Mouse (Mus musculus): ENCODE measurements around the gene Ftsj1.

Ftsj1 gene

DNA sequence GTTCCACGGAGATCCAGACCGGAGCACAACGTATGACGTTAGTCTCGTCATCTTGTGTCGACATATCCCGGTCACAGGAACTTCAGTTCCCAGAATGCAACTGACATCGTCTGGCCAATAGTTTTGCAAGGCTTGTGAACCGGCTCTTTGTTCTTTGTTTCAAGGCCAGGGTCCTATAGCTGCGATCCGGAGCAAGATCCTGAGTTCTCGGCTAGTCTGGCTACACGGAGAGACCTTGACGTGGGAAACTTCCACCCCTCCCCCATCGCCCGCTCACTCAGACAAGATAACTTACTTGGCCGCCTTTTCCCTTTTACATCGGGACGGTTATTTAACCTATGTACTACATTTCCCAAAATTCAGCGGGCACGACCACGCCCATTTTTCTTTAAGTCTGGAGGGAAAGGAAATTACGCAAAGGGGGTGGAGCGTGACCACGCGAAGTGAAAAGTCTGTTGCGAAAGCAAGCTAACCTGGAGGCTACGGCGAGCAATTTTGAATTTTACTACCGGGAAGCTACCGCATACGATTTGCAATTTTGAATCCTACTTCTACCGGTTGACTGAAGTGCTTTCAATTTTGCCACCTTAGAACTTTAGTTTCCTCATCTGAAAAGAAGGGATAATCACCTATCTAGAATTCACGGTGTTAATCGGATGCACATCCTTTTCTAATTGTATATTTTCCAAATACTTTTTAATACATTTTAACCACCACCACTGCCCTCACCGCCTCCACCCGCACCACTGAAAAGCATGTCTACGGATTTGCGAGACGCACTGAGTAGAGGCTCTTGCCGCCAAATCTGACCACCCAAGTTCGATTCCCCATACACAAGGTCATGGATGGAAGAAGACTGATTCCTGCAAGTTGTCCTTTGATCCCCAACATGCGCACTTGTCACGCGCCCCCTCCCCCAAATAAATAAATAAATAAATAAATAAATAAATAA, at the start of gene Ftsj1:
Ftsj1 (minus strand) TSS at position 73 of the 952 bp plus-strand sequence.
- peak; percentile 80 for DNase-seq (ENCODE audit: extremely low spot score)

DNA sequence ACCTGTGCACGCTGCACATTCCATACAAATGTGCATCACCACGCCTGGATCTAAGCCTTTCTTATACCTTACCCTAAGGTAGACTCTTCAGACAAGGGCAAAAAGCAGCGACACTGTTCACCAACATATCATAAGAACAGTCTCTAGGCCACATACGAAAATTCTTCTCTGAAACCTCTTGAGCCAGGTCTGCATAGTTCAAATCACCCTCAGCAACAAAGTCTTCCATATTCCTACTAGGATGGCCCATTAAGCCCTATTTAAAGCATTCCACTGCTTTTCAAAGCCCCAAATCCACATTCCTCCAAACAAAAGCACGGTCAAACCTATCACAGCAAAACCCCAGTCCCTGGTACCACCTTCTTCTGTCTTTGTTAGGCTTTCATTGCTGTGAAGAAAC, 36.4 kb upstream of the Ftsj1 start:
- DNase-seq (ENCODE audit: extremely low spot score): no peak

DNA sequence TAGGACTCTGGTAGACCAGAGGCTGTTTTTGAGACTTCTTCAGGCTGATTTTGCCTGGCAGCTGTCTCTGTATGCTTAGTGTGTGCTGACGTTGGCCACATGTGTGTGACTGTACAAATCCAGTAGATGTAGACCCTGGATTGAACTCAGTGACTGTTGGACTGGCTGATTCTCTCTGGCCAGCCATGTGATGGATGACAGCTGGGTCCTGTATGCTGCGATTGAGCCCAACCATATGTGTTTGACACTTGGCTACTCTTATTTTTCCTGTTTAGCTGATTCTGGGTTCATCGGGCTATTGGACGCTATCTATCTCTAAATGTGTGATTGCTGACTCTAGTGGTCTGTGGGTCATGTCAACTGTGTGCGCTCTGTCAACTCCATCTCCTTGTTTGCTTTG, 21.9 kb upstream of the Ftsj1 start:
- DNase-seq (ENCODE audit: extremely low spot score): no peak

DNA sequence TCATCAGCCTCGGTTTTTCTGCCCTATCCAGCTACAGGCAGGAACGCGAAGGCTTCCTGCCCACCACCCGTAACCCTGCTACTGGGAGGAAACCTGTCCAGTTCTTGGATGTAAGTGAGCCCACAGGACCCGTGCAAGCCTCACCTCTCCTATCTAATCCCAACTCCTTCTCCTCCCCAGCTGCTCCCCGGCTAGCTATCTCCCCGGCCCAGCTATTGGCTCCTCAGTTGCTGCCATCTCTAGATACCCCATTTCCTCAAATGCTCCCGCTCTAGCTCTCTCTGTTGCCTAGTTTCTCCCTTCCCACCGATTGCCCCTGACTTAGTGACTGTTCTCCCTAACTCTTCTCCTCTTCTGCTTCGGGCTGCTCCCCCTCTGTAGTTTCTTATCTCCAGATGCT, 19.8 kb upstream of the Ftsj1 start:
- DNase-seq (ENCODE audit: extremely low spot score): no peak

DNA sequence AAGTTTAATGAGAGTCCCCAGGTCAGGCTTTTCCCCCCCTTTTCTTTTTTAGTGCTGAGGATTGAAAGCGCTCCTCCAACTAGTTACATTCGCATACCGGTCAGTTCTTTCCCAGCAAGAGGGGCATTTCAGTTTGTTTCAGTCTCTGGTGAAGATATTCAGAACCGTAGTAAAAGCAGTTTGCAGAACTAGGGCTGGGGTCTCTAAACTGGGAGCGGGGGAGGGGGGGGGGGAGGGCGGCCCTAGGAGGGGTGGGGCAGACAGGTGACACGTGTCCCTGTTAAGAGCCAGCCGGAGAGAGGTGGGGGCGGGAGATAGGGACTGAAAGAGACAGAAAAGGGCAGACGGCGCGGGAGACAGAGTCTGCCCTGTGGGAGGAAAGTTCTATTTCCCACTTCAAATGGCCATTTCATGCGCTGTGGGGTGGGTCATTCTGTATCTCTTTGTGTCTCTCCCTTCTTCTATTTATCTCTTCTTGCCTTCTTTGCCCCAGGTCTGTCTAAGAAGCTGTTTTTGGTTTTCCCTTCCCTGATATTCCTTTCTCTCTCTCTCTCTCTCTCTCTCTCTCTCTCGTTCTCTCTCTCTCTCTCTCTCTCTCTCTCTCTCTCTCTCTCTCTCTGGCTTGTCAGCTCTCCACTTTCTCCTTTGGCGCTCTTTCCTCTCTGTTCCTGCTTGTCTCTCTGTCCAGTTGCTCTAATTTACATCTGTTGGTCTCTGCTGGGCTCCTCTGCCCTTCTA, 19.0 kb upstream of the Ftsj1 start, which contains the start of gene Slc38a5:
Slc38a5 (plus strand) TSS at position 51 of the 738 bp plus-strand sequence.
- no peak for DNase-seq (ENCODE audit: extremely low spot score)

DNA sequence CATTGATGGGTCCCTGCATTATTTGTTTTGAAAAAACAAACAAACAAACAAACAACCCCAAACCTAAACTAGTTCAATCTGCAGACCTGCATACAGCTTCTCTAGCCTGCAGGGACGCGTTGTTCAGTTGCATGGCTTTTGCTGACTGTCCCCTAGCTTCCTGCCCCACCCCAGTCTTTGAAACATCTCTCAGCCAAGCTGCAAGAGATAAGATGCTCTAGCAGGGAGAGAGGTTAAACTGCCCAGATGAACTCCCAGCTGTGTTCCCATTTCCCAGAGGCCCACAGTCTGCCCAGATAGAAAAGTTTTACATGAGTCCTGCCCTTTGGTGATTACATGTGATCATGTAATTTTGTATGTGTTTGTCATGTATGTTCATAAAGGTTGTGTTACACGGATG, 12.0 kb upstream of the Ftsj1 start:
- no peak for DNase-seq (ENCODE audit: extremely low spot score)

DNA sequence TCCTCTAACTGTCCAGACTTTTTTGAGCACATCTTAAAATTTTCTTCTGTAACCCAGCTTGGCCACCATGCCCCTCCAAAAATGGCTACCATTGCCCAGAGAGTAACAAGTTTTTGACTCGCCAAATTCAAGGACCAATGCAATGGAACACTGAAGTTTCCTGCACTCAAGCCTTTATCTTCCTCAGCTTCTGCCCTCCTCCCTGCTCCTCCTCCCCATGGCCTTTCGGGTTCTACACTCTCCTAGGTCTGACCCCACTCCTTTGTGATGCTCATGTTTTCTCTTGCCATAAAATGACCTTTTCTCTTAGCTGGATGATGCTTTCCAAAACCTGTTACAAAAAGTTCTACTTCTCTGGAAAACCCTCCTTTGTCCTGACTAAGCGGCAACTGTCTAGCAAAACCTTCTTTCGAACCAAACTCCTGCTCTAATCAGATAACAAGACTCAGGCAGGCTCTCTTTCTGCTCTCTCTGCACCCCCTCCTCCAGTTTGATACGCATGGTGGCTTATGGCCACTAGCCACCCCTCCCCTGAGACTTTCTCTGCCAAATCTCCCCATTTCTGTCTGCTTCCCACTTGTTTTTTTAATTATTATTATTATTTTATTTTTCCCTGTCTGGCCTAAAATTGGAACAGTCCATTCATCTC, 11.1 kb upstream of the Ftsj1 start:
- DNase-seq (ENCODE audit: extremely low spot score): no peak

DNA sequence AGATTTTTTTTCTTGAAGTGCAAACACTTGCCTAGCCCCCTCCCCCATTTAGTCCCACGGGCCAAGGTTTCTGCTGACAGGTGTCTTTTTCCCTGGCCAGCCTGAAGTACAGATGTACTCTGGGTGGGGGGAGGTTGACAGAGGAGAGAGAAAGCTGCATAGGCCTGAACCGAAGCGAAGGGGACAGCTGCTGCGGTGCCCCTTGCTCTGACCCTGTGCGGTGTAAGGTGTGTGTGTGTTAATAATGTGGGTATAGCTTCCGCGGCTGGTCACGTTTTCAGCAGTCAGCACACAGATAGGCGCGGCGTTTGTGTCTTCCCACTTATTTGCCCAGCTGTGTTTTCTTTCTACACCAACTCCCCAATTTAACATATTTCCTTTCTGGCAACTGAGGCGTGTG, 7.3 kb upstream of the Ftsj1 start:
- no peak for DNase-seq (ENCODE audit: extremely low spot score)

DNA sequence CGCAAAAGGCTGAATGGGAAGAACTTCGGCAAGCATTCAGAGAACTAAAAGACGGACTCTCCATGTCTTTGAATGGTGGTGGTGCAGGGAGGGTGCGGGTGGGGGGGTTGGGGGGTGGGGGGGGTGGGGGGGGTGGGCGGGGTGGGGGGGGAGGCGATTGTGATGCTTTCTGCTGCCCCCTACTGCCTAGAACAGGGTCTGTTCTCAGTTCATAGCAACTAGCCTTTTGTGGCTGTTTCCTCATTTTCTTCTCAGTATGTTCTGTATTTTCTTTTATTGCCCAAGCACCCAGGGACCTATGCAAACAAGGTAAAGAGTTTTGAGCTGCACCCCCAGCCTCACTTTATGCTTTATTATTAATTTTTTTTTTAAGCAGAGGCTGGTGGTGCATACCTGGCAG, 3.6 kb upstream of the Ftsj1 start:
- DNase-seq (ENCODE audit: extremely low spot score): no peak

DNA sequence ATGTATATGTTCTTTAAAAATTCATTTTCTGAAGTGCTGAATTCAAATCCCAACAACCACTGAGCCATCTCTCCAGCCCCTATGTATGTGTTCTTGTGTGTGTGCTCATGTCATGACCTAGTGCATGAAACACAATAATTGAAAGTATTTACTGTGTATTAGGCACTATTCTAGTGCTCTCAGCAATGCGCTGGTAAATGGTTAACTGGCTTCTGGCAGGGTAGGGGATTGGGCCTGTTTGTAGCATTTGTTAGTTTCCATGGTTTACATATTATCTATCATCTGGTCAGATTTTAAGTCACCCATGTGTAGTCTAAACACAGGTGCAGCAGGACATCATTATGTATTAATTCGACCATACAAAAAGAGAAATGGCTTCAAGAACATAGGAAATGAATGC, 1.5 kb upstream of the Ftsj1 start:
- DNase-seq (ENCODE audit: extremely low spot score): no peak

DNA sequence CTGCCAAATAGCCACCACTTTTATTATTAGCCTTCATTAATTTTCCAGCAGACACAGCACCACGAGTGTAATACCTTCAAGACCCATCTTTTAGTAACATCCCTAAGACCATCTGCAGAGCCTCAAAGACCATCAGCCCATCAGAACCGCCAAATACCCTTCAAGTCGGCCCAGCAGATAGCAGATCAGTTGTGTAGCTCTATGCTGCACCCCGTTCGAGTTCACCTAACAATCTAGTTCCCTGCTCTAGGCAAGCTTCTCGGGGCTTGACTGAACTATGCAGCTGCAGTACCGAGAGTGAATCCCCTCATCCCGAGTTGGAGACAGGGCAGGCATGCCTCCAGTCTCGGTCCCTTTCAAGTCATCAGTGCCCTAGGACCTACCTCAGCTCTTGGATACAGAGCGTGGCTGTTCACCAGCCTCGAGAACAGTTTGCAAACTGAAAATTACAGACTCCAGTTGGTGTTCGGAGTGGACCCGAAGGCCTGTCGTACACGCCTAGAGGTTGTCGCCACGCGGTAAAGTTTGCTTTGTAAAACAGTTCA, 345 bp downstream of the Ftsj1 start:
- no peak for DNase-seq (ENCODE audit: extremely low spot score)

DNA sequence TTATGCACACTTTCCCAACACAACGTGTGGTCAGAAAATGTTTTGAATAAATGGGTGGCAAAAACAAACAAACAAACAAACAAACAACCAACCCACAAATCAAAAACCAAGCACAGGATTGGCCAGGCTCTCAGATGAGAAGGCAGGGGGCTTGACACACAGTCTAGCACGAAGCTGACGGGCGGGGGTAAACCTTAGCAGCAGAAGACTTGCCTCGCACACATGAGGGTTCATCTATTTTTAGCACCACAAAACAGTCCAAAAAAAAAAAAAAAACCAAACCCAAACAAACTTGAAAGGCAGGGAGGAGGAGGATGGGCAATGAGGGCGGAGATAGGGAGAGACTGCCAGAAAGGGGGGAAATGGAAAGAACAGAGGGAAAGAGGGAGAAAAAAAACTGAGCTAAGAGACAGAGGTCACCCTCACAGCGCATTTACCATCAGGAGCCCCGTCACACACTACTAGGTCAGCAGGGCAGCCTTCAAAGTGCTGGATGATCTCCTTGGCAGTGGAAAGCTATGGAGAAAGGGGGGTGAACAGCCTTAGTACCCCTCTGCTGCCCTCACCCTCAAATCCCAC, 3.6 kb downstream of the Ftsj1 start:
- DNase-seq (ENCODE audit: extremely low spot score): no peak

DNA sequence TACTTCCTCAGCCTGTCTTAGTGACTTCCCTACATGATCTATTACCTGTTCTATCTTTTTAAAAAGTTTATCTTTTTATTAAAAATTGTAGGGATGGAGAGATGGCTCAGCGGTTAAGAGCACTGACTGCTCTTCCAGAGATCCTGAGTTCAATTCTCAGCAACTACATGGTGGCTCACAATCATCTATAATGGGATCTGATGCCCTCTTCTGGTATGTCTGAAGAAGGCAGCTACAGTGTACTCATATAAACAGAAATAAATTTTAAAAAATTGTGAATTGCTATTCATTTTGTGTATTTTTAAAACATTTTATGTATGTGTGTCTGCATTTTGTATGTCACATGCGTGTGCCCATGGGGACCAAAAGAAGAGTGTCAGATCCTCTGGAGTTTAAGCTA, 4.5 kb downstream of the Ftsj1 start:
- DNase-seq (ENCODE audit: extremely low spot score): no peak

DNA sequence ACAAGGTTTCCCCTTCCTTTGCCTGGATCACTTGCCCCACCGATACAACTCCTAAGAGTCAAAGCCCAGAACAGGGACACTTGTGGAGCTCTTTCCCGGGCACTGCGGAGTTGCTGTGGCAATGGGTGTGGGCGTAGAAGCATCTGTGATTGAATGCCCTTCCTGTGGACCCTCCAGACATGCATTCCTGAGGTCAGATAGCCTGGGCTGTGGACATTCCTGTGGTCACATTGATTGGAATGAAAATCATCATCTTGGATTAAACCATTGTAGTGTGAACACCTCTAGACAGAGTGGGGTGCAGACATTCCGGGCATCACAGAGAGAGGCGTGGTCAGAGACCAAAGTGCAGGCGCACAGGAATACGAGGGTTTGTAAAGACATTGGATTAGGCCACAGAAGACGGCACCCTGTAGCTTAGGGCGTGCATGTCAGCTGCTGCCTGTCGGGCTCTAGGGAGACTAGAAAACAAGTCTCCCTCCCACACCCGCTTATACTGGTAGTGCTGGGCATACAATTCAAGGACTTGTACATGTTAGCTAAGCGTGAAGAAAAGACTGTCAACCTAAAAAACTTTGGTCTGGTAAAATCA, 13.3 kb downstream of the Ftsj1 start:
- no peak for DNase-seq (ENCODE audit: extremely low spot score)

DNA sequence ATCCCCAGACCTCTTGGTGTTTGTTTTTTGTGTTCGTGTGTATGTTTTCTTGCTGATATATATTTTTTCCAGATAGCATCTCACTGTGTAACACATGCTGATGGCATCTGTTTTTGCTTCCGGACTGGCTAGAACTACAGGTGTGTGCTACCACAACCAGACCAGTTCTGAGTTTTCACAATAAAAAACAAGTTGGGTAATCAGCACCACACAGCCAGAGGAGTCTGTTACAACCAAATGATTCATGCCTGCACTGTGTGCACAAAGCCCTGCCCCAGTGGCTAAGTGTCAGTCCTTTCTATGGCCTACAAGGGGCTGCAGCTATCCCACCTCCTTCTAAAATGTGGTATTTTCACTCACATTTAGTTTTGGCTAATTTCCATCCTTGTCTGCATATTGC, 15.5 kb downstream of the Ftsj1 start:
- no peak for DNase-seq (ENCODE audit: extremely low spot score)

DNA sequence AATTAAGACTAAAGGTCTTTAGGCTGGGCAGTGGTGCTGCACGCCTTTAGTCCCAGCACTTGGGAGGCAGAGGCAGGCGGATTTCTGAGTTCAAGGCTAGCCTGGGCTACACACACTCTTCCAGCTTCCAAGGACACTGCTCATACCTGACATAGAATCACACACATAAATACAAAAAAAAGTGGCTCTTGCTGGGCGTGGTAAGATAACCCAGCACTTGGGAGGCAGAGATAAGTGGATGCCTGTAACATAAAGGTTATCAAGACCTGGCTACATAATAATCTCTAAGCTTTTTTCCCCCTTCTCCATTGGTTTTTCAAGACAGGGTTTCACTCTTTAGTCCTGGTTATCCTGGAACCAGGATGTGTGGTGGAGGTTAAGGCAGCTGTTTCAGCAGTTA, 18.6 kb downstream of the Ftsj1 start:
- no peak for DNase-seq (ENCODE audit: extremely low spot score)

DNA sequence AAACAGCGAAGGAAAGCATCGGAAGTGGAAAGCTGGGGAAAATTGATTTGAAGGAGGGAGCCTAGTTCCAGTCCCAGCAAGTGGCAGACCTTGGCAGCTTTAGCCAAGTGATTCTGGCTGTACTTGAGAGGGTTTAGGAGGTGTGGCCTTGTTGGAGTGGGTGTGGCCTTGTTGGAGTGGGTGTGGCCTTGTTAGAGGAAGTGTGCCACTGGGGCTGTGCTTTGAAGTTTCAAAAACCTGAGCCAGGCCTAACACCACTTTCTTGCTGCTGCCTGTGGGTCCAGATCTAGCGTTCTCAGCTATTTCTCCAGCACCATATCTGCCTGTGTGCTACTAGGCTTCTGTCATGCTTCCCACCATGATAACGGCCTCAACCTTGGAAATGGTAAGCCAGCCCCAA, 21.9 kb downstream of the Ftsj1 start:
- no peak for DNase-seq (ENCODE audit: extremely low spot score)

DNA sequence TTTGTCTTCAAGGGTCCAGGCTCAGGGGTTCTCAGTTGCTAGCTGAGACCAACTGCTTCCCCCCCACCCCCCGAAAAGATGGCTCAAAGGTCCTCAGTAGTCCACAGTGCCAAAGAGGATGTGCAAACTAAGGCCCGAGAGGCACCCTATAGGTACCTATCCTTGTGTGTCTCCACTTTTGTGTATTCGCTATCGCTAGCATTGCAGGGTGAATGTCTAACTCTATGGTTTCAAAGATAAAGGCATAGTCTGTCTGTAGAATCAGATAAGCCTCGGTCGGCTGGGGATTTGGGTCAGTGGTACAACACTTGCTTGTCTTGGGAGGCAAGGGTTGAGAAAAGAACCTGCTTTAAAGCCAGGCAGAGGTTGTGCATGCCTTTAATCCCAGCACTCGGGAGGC, 28.7 kb downstream of the Ftsj1 start:
- DNase-seq (ENCODE audit: extremely low spot score): no peak

DNA sequence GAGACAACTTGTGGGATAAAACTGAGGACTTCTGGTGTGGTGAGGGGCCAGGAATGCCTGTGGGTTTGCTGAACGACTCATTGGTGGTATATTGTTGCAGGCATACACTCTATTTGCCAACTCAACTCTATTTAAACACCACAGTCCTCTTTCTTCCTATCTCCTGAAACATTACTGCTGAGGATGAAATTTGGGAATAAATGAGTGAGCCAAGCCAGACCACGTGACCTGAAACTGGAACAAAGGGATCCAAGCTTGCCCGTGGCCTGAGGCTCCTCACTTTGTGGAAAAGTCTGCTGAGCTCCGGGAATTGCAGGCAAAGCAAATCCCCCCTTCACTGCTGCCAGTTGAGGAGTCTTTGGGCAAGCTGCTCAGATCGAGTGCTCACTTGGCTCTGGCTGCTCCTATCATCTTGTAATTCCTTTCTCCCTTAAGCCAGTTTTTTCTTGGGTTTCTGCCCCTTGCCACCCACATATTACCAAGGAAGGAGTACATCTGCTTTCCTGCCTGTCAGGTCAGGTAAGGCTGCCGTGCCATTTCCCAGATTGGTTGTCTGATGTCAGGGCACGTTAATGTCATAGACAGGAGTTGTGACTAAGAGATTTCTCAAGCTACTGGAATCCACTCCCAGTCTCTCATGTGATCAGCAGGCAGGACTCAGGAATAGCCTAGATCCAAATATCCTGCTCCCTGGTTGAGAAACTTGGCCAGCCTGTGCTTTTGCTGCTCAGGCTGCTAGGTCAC, 29.4 kb downstream of the Ftsj1 start:
- no peak for DNase-seq (ENCODE audit: extremely low spot score)

DNA sequence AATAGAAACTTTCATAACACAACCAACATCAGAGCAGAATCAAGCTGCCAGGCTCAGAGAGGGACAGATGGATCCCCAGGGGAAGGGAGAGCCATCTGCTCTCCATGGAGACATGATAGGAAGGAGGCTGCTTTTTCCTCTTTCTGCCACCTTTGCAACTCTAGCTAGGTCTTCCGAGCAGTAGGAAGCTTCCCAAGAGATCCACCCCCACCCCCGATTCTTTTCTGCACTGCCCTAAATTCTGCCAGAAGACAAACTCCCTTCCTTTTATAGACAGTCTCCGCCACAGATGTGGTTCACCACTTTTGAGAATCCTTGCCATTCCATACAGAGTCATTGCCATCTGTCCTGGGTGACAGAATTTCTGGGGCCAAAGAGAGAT, 29.9 kb downstream of the Ftsj1 start:
- no peak for DNase-seq (ENCODE audit: extremely low spot score)

DNA sequence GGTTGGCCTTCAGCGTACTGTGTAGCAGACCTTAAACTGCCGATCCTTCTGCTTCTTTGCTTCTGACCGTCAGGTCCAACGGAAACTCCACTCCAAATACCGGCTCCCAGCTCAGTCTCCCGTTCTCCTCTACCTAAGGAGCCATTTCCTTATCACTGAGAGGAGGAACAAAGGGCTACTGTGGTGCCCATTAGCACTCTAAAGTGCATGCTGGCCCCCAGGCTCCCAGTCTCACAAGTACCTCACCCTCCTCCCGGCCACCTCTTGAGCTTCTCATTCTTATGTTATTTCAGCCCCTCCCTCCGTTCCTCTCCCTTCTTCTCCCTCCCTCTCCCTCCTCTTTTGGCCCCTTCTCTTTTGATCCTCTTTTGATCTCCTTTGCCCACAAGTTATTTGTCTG, 32.6 kb downstream of the Ftsj1 start:
- DNase-seq (ENCODE audit: extremely low spot score): no peak
